8 mouse cellular contexts compared by ENCODE assay signal in the genomic region with DNA sequence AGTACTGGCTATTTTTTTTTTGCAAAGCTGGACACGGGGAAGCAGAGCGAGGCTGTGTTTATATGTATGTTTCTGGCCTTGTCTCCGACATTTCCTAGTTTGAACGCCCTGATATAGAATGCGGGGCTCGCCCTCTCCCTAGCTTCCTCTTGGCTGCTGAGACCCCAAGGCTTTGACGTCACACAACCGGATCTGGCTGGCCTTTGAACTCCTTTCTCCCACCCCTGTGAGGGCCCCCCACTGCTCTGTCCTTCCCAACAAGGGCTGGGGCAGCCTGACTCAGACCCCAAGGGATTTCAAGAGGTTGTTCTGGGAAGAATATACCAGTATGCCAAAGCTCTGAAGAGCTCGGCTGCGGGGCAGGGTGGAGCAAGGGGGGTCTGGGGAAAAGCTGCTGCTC. TPM values are rescaled to one million over a fixed set of nuclear protein-coding genes. Genes with fewer than 3 reads are reported as not detected.
DNase-seq lines count a peak whose midpoint lies in the region; ATAC-seq lines count a peak whose summit lies in the region.

No protein-coding gene starts in this region.

- DNase-seq in cerebellum, postnatal 14 days: peak; percentile 13 to 37
- no peak for DNase-seq in cerebellum, adult 11-12 months
- peak; percentile 75 for DNase-seq in limb, embryonic 10.5 days (ENCODE audit: low spot score)
- peak; percentile 69 for DNase-seq in mesoderm, embryonic 11.5 days (ENCODE audit: low read depth, low spot score)
- DNase-seq in testis, postnatal 14 days (ENCODE audit: low spot score): peak; percentile 48
- no peak for DNase-seq in spleen, adult 18-20 months

- H3K27me3 ChIP-seq in embryonic facial prominence, embryonic 15.5 days: no peaks in the 10 kb centered on the region
- H3K27me3 ChIP-seq in heart, embryonic 16.5 days (ENCODE audit: control insufficient read depth, insufficient read depth, low read length): no peaks in the 10 kb centered on the region
- no peaks in the 10 kb centered on the region for H3K27me3 ChIP-seq in limb, embryonic 10.5 days (ENCODE audit: low read depth, poor library complexity, severe bottlenecking)

- no peak overlapping the region; the same call in 1 of the 2 replicates for H3K9ac ChIP-seq in embryonic facial prominence, embryonic 15.5 days
- H3K9ac ChIP-seq in heart, embryonic 16.5 days (ENCODE audit: low read length): peak overlapping the region; percentile 69

- H3K27ac ChIP-seq in embryonic facial prominence, embryonic 15.5 days (replicated peaks): peak overlapping the region; percentile 76
- H3K27ac ChIP-seq in heart, embryonic 16.5 days (ENCODE audit: low read length): peak overlapping the region; percentile 72
- H3K27ac ChIP-seq in limb, embryonic 10.5 days: peak overlapping the region; percentile 82

- no peaks in the 10 kb centered on the region for H3K36me3 ChIP-seq in embryonic facial prominence, embryonic 15.5 days
- H3K36me3 ChIP-seq in heart, embryonic 16.5 days (ENCODE audit: control insufficient read depth, insufficient read depth): no peaks in the 10 kb centered on the region
- no peaks in the 10 kb centered on the region for H3K36me3 ChIP-seq in limb, embryonic 10.5 days

- peaks cover 43% of the 10 kb centered on the region for H3K4me1 ChIP-seq in embryonic facial prominence, embryonic 15.5 days
- peaks cover 15% of the 10 kb centered on the region for H3K4me1 ChIP-seq in heart, embryonic 16.5 days (ENCODE audit: control insufficient read depth, insufficient read depth, low read length)
- peaks cover 50% of the 10 kb centered on the region for H3K4me1 ChIP-seq in limb, embryonic 10.5 days

- WGBS in embryonic facial prominence, embryonic 15.5 days: 3% methylated on average over 10 of the region's 10 CpGs
- 4% methylated on average over 10 of the region's 10 CpGs for WGBS in heart, embryonic 16.5 days
- 4% methylated on average over 10 of the region's 10 CpGs for WGBS in limb, embryonic 10.5 days

- no peaks in the 10 kb centered on the region for H3K9me3 ChIP-seq in embryonic facial prominence, embryonic 15.5 days (replicated peaks)
- no peaks in the 10 kb centered on the region for H3K9me3 ChIP-seq in heart, embryonic 16.5 days (replicated peaks; ENCODE audit: control insufficient read depth, low read length)
- no peaks in the 10 kb centered on the region for H3K9me3 ChIP-seq in limb, embryonic 10.5 days (replicated peaks)

- peak overlapping the region; percentile 54 for H3K4me2 ChIP-seq in embryonic facial prominence, embryonic 15.5 days (replicated peaks)
- peak overlapping the region; percentile 66 for H3K4me2 ChIP-seq in heart, embryonic 16.5 days (ENCODE audit: low read depth, low read length)

- H3K4me3 ChIP-seq in embryonic facial prominence, embryonic 15.5 days (replicated peaks): peak overlapping the region; percentile 40
- peak overlapping the region; percentile 59 for H3K4me3 ChIP-seq in heart, embryonic 16.5 days (ENCODE audit: low read length)
- peak overlapping the region; percentile 47 for H3K4me3 ChIP-seq in limb, embryonic 10.5 days

- peak; percentile 44; the same call in 1 of the 2 replicates for ATAC-seq in embryonic facial prominence, embryonic 15.5 days (ENCODE audit: insufficient number of reproducible peaks, low FRiP score, low TSS enrichment, low read depth)
- peak; percentile 66 for ATAC-seq in heart, embryonic 16.5 days (replicated peaks; ENCODE audit: extremely low read depth, insufficient read depth, low FRiP score)

RNA-seq across cellular contexts. Expression of gene Polr2b, which starts 48.4 kb away (rescaled TPM):
- 52.2 and 53.8 TPM in 2 replicates for polyA plus RNA-seq in embryonic facial prominence, embryonic 15.5 days (2015; fragmentation: Nextera tagmentation; extraction: Ambion mirVana)
- polyA plus RNA-seq in heart, embryonic 16.5 days (2015; fragmentation: Nextera tagmentation; extraction: Ambion mirVana): 39.0 and 40.4 TPM in 2 replicates
- 86.2 and 95.9 TPM in 2 replicates for polyA plus RNA-seq in limb, embryonic 10.5 days (2016; fragmentation: Nextera tagmentation; extraction: Ambion mirVana)

RNA-seq across cellular contexts. Expression of gene Noa1, which starts 48.5 kb away (rescaled TPM):
- polyA plus RNA-seq in embryonic facial prominence, embryonic 15.5 days (2015; fragmentation: Nextera tagmentation; extraction: Ambion mirVana): 30.5 and 31.1 TPM in 2 replicates
- polyA plus RNA-seq in heart, embryonic 16.5 days (2015; fragmentation: Nextera tagmentation; extraction: Ambion mirVana): 22.5 and 23.7 TPM in 2 replicates
- 36.5 and 43.5 TPM in 2 replicates for polyA plus RNA-seq in limb, embryonic 10.5 days (2016; fragmentation: Nextera tagmentation; extraction: Ambion mirVana)

RNA-seq across cellular contexts. Expression of gene Igfbp7, which starts 49.5 kb away (rescaled TPM):
- 107 and 116 TPM in 2 replicates for polyA plus RNA-seq in embryonic facial prominence, embryonic 15.5 days (2015; fragmentation: Nextera tagmentation; extraction: Ambion mirVana)
- polyA plus RNA-seq in heart, embryonic 16.5 days (2015; fragmentation: Nextera tagmentation; extraction: Ambion mirVana): 68.4 and 72.0 TPM in 2 replicates
- 1.1 and 1.3 TPM in 2 replicates for polyA plus RNA-seq in limb, embryonic 10.5 days (2016; fragmentation: Nextera tagmentation; extraction: Ambion mirVana)

Comparison
In these comparisons a context has a peak if more than half of its experiments do, and no peak if none do; other contexts are left out.
1. DNase-seq: peak in cerebellum, postnatal 14 days (2 of 2), limb, embryonic 10.5 days (single experiment), mesoderm, embryonic 11.5 days (single experiment) and testis, postnatal 14 days (single experiment); none in cerebellum, adult 11-12 months (single experiment) and spleen, adult 18-20 months (0 of 2).
2. RNA of gene Igfbp7, which starts 49.5 kb away (polyA plus RNA-seq): 107 to 116 TPM in embryonic facial prominence, embryonic 15.5 days and 68.4 to 72.0 TPM in heart, embryonic 16.5 days; 1.1 to 1.3 TPM in limb, embryonic 10.5 days; every median in the first group is over 10 times any median in the second.
3. Peak in every context shown above with its lines, with median percentiles within 50 percentile points of each other: H3K27ac ChIP-seq and H3K4me3 ChIP-seq.